Mouse (Mus musculus) forebrain, embryonic 10.5 days (tissue): ENCODE measurements around the gene Slc37a1. TPM values are rescaled to one million over a fixed set of nuclear protein-coding genes. Genes with fewer than 3 reads are reported as not detected.

ENCODE experiments used
- DNase-seq: peaks from one replicate; pipeline ENCODE4 v3.0.0-alpha.2; 2017; ENCODE audit warnings: low spot score; ENCODE audit errors: extremely low spot score
- H3K27ac ChIP-seq: fragments of 300-500 bp; sonication (generic); 2 replicates; pipeline ENCODE4 v1.5.1; 2016; ENCODE audit warnings: mild to moderate bottlenecking
- H3K27me3 ChIP-seq: fragments of 300-500 bp; sonication (generic); 2 replicates; pipeline ENCODE4 v1.6.1; 2016; ENCODE audit warnings: mild to moderate bottlenecking; ENCODE audit not compliant: poor library complexity, severe bottlenecking
- H3K36me3 ChIP-seq: fragments of 300-500 bp; sonication (generic); replicated peaks from 2 replicates; pipeline ENCODE4 v1.6.1; 2016; ENCODE audit warnings: mild to moderate bottlenecking, moderate library complexity
- H3K4me1 ChIP-seq: fragments of 300-500 bp; sonication (generic); 2 replicates; pipeline ENCODE4 v1.6.1; 2016
- H3K4me3 ChIP-seq: fragments of 300-500 bp; sonication (generic); 2 replicates; pipeline ENCODE4 v1.5.1; 2016; ENCODE audit warnings: mild to moderate bottlenecking, moderate library complexity
- H3K9me3 ChIP-seq: fragments of 300-500 bp; sonication (generic); 2 replicates; pipeline ENCODE4 v1.6.1; 2016; ENCODE audit warnings: mild to moderate bottlenecking, moderate library complexity
- WGBS: fragments of 180-500 bp; shearing (Covaris S2); methylation state at CpG from one replicate; pipeline ENCODE4 v1.1.7; 2016; 5-methylcytosine and 5-hydroxymethylcytosine counted together
- polyA plus RNA-seq: library from polyadenylated mRNA; unstranded; fragments of >200 nt; fragmentation: Nextera tagmentation; extraction: Ambion mirVana; gene quantifications from 2 replicates; pipeline ENCODE4 v1.2.1, GENCODE M21; 2016

Gene Slc37a1
- polyA plus RNA-seq, 1 experiment from 2014 or later: 6.7 TPM

DNA sequence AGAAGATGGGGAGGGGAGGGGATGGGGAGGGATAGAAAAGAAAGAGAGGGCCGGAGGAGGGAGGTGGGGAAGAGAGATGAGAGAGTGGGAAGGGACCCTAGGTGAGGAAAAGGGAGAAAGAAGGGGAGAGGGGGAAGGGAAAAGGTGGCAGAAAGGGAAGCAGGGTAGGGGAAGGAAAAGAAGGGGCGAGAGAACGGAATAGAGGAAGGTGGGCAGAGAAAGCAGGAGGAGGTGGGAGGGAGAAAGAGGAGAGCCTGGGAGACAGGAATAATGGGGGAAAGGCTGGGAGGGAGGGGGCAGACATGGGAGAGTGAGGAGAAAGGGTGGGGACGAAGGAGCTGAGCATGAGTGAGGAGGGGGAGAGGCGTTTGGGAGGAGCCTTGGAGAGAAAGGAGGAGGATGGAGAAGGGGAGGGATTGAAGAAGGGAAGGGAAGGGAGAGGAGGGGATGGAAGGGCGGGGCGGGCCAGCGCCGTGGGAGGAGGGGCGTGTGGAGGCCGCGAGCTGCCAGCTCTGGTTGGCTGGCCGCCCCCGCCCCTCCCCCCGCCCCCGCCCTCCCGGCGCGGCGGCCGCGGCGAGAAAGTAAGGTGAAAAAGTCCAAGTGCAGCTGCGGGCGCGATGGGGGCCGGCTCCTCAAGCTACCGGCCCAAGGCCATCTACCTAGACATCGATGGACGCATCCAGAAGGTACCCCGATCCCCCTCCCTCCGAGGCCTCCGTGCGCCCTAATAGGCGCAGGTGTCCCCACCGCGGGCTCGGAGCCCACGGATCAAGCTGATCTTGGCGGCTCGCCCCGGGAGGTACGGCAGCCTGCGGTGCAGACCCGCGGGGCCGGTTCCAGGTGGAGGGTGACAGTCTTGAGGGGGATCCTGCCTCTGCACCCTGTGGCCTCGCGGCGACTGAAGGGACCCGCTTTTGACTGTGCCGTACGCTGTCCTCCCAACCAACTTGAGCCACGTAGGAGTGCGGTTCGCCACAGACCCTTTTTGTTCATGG, 99.4 kb downstream of the Slc37a1 start, which contains the start of gene Pde9a:
Gene Pde9a, plus strand, starts transcription at position 540 of the 995 bp plus-strand sequence.
- WGBS: under 1% methylated on average over 46 of the region's 56 CpGs
- no peaks in the 10 kb centered on the region for H3K36me3 ChIP-seq
- peak within 1 kb of the TSS; percentile 83 for H3K4me3 ChIP-seq
- H3K9me3 ChIP-seq: no peaks in the 10 kb centered on the region
- peaks cover 60% of the 10 kb centered on the region for H3K27me3 ChIP-seq
- DNase-seq: peak; percentile 83
- H3K27ac ChIP-seq: peak within 1 kb of the TSS; percentile 89
- peaks cover 64% of the 10 kb centered on the region for H3K4me1 ChIP-seq

GRCm38 (mm10) chr17:31386766-31387275, 100.2 kb downstream of the Slc37a1 start:
- 13% methylated on average over 7 of the region's 7 CpGs for WGBS
- Histone ChIP-seq H3K27me3 (peaks cover 60% of the 10 kb centered on the region), H3K4me1 (peaks cover 68% of the 10 kb centered on the region)

DNA sequence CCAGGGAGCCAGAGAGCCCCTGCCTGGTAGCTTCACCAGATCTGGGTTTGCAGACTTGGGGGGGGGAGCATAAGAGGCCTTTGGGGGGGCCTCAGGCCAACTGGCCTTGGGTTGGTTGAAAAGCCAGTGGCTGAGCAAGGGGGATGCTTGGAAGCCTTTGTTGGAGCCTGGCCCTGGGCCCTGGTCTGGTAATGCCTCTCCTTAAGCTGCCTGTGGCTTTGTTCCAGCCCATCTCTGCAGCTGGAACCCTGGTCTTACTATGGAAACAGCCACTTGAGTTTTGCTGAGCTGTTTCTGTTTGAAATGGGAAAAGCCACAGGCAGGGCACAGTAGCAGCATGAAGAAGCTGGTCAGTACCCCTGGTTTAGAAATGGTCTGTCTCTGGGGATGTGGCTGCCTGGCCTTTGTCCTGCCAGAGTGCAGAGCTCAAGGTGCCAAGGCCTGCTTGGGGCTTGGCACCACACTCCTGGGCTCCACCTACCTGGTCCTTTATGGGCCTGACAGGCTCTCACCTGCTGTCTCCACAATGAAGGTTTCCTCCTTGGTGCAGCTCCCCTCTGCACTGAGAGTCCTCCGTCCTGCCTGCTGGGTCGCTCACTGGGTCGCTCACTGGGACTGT, 102.9 kb downstream of the Slc37a1 start:
- Histone ChIP-seq H3K27me3 (peaks cover 47% of the 10 kb centered on the region), H3K36me3 (no peaks in the 10 kb centered on the region), H3K27ac (peak overlapping the region; percentile 63), H3K4me1 (peaks cover 68% of the 10 kb centered on the region), H3K4me3 (no peak overlapping the region), H3K9me3 (no peaks in the 10 kb centered on the region)
- 75% methylated on average over 3 of the region's 3 CpGs for WGBS
- DNase-seq: no peak

More at GRCm38 (mm10) chr17:31386766-31387275, 100.2 kb downstream of the Slc37a1 start:
- Histone ChIP-seq H3K36me3 (no peaks in the 10 kb centered on the region), H3K4me3 (peak overlapping the region; percentile 83), H3K9me3 (no peaks in the 10 kb centered on the region), H3K27ac (peak overlapping the region; percentile 89)
- DNase-seq: no peak

DNA sequence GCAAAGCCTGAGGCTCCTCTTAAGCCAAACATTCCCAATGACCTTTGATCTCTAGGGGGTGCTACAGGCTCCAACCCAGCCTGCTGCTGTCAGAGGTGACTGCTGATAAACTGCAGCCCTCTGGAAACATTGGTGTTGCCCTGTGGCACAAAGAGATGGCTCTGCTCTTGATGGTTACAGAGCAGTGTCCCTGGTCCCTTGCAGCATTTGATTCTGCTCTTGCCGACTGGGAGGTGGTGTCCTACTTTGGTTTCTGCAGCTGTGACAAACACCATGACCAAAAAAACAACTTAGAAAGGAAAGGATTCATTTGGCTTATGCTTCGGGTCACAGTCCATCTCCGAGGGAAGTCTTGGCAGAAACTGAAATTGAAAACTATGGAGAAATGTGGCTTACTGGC, 104.9 kb downstream of the Slc37a1 start:
- H3K27me3 ChIP-seq: peaks cover 31% of the 10 kb centered on the region
- 78% methylated on average over 3 of the region's 3 CpGs for WGBS
- no peak overlapping the region for H3K27ac ChIP-seq
- no peak overlapping the region for H3K4me3 ChIP-seq
- H3K36me3 ChIP-seq: no peaks in the 10 kb centered on the region; the same call in 1 of the 2 replicates
- H3K9me3 ChIP-seq: no peaks in the 10 kb centered on the region
- peaks cover 49% of the 10 kb centered on the region for H3K4me1 ChIP-seq
- no peak for DNase-seq

- 88% methylated on average over 5 of the region's 5 CpGs for WGBS
Observed at GRCm38 (mm10) chr17:31392041-31392440, 105.4 kb downstream of the Slc37a1 start.

DNA sequence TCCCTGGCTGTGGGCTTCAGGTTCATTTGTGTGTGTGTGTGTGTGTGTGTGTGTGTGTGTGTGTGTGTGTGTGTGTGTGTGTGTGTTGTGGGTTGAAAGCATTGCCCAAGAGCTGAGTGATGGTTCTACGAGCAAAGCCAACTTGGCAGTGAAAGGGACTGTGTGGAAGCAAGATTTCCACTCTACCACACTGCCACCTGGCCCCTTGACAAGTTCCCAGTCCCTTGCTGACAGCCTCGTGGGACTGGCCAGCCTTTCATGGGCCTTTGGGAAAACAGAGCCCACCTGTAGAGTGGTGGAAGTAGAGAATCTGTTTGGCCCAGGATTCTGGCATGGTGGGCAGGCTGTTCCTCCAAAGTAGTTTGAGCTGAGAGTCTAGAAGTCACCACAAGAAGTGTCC, 107.2 kb downstream of the Slc37a1 start:
- Histone ChIP-seq H3K27ac (no peak overlapping the region), H3K4me1 (peaks cover 27% of the 10 kb centered on the region), H3K4me3 (no peak overlapping the region), H3K9me3 (no peaks in the 10 kb centered on the region), H3K36me3 (peaks cover 4% of the 10 kb centered on the region; the same call in 1 of the 2 replicates), H3K27me3 (peaks cover 8% of the 10 kb centered on the region)
- no peak for DNase-seq
- 83% methylated on average over 2 of the region's 2 CpGs for WGBS

More at GRCm38 (mm10) chr17:31392041-31392440, 105.4 kb downstream of the Slc37a1 start:
- no peak for DNase-seq
- H3K4me3 ChIP-seq: no peak overlapping the region
- H3K36me3 ChIP-seq: no peaks in the 10 kb centered on the region; the same call in 1 of the 2 replicates
- no peaks in the 10 kb centered on the region for H3K9me3 ChIP-seq
- peaks cover 25% of the 10 kb centered on the region for H3K27me3 ChIP-seq
- peaks cover 43% of the 10 kb centered on the region for H3K4me1 ChIP-seq
- no peak overlapping the region for H3K27ac ChIP-seq

DNA sequence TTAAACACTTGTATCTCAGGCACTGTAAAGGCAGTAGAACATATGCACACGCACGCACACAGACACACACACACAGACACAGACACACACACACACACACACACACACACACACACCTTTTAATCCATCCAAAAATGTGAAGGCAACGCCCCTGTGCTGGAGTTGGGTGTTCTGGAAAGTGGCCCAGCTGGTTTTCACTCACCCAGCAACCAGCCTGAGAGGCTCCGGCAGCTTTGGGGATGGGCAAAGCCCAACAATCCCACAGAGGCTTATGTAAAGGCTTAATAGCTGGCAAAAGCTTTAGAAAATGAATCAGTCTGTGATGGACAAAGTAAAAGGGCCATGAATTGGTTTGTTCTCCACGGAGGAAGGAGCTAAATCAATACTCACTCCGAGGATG, 113.7 kb downstream of the Slc37a1 start:
- 87% methylated on average over 6 of the region's 6 CpGs for WGBS
- peaks cover 9% of the 10 kb centered on the region for H3K36me3 ChIP-seq
- no peak overlapping the region for H3K27ac ChIP-seq

More for the DNA sequence above, 113.7 kb downstream of the Slc37a1 start:
- H3K4me1 ChIP-seq: peaks cover 20% of the 10 kb centered on the region
- no peak overlapping the region for H3K4me3 ChIP-seq
- DNase-seq: no peak
- no peaks in the 10 kb centered on the region for H3K27me3 ChIP-seq
- H3K9me3 ChIP-seq: no peaks in the 10 kb centered on the region

Other genes starting within 250 kb of the Slc37a1 start
- gene Abcg1, start 229.1 kb upstream of the Slc37a1 start, polyA plus RNA-seq: 6.7 and 7.9 TPM in 2 replicates
- 0.64 and 0.71 TPM in 2 replicates for gene Tff3, start 157.1 kb upstream of the Slc37a1 start, polyA plus RNA-seq
- not detected in 2 replicates for gene Tff2, start 142.5 kb upstream of the Slc37a1 start, polyA plus RNA-seq
- not detected in 2 replicates for gene Tff1, start 121.5 kb upstream of the Slc37a1 start, polyA plus RNA-seq
- gene Tmprss3, start 87.8 kb upstream of the Slc37a1 start, polyA plus RNA-seq: not detected in 2 replicates
- 0.39 and 0.42 TPM in 2 replicates for gene Ubash3a, start 78.9 kb upstream of the Slc37a1 start, polyA plus RNA-seq
- 3.5 and 4.3 TPM in 2 replicates for gene Rsph1, start 9.4 kb upstream of the Slc37a1 start, polyA plus RNA-seq
- gene Pde9a, start 99.4 kb downstream of the Slc37a1 start, polyA plus RNA-seq: 16.6 and 16.8 TPM in 2 replicates
- 78.5 and 81.3 TPM in 2 replicates for gene Wdr4, start 233.2 kb downstream of the Slc37a1 start, polyA plus RNA-seq
- gene Ndufv3, start 233.3 kb downstream of the Slc37a1 start, polyA plus RNA-seq: 214 and 224 TPM in 2 replicates